Mouse (Mus musculus) cerebellum, postnatal 14 days (tissue): ENCODE results near the gene Arap1.

Experiments
- DNase-seq, 2 experiments: peaks; one replicate each; pipeline ENCODE4 v3.0.0; 2021; ENCODE audit warnings: mixed read lengths in 2 of 2

The Arap1 gene

DNA sequence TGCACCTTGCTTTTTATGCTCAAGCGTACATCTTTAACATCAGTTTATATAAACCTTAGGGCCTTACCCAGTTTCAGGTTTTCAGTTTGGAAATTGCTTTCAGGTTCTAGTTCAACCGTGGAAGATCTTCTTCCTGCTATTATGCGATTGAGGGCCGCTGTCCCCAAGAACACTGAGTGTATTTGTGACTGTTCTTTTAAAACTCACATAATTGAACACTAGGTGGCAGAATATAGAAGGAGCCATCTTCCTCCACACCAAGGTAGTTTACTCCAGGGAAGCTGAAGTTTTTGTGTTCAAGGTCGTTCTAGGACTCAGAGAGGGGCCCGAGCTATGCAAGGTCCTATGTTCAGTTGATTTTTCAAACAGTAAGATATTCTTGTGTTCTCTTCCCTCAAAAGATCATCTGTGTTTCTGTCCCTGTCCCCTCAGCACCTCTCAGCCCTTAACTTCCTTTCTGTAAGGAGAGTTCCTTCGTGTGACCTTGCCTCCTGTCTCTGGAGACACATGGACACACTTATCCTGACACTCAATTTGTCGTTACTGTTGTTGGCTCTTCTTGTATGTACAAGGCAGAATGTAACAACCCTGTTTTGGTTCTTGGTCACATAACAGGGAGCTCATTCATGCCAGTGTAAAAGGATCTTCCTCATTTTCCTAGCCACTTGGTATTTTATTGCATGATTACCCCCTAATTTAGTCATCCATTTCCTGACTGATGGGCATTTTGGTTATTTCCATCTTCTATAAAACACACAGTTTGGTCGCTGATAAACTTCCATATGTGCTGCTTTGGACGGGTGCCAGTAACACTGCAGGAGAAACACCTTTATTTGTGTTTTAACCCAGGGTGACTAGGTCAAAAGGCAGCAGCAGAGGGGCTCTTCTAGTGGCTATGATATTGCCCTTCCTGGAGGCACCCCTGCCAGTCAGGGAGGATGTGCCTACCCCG is 20.3 kb downstream of the Arap1 start:
- DNase-seq, result no peak

DNA sequence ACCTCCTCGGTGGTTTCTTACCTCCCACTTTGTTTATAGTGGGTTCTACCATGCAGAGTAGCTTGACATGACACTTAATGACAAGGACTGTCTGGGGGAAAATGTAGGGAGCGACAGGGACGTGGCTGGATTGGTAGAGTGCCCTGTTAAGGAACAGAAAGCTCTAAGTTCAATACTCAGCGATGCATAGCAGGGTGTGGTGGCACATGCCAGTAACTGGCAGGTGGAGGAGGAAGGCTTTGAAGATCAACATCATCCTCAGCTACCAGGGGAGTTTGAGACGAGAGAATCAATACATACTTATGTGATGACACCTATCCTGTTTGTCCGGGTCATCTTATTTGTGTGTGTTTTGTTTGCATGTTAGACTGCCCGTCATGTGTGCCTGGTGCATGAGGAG is 21.8 kb downstream of the Arap1 start:
- DNase-seq, result no peak

DNA sequence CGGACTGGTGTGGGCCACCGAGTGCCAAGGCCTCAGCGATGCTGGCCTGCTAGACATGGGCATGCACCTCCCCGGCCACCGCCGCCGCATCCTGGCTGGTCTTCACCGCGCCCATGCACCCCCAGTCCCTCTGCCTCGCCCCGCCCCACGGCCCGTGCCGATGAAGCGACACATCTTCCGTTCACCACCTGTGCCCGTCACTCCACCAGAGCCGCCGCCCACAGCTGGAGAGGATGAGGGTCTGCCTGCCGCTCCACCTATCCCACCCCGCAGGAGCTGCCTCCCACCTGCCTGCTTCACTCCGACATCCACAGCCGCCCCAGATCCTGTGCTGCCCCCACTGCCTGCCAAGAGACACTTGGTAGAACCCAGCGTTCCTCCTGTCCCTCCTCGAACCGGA is 25.2 kb downstream of the Arap1 start:
- DNase-seq, result no peak

DNA sequence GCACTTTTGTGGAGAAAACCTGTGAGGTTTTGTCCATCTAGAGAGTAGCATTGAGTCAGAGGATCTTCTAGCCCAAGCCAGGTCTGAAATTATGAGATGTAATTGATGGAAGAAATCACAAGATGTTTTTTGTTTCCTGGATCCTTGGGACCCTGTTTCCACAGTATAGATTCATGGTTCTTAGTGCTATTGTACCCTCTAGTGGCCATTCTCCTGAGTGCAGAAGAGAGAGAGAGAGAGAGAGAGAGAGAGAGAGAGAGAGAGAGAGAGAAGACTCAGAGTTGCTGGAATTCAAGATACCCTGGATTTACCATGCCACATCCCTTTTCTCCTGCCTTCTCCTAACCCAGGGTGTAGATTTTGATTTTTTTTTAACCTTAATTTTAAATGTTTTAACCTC is 26.3 kb downstream of the Arap1 start:
- peak; percentile 71 to 76 for DNase-seq

DNA sequence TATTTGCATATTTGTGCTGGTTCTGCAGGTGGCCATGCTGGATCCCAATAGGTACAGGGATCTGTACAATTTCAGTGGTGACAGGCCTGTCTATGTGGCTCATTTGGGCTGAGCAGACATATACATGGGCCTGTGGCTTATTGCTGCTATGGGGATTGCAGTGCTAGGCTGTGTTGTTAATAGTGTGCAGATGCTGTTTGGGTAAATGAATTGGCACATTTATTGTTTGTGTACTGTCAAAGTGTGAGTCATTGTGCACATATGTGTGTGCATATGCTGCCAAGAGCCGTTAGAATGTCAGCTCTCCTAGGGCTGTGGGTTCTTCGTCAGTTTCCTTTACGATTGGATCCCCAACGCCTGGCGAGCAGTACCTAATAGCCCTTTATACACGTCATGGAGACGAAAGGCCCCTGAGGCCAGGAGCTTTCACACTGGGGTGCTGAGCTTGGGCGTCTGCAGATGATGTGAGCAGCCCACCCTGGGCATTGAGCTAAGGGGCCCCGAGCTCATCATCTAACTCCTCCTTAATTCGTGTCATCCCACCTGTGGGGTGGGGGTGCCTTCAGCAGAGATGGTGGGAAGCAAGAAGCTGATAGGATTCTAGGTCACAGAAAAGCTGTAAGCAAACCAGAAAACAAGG is 29.0 kb downstream of the Arap1 start:
- DNase-seq, result no peak

DNA sequence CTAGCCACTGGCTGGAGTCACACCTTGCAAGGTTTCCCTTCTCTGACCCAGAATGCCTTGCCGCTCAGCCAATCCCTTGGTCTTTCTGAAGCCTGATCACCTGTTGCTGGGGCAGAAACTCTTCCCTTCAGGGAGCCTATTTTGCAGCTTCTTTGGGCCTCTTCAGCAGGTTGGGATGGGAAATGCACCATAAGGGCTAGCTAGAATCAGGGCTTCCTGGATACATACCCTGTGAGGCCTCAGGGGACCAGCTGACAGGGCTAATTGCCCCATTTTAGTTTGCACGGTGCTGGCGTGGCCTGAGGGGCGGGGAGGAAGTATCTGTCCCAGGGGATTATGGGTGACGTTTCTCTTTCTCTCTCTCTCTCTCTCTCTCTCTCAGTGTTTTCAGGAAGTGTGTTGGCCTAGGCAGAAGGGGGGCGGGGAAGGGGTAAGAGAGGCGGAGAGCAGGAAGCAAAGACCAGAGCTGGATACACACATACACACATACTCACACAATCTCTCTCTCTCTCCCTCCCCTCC is 29.9 kb downstream of the Arap1 start:
- DNase-seq, result no peak

DNA sequence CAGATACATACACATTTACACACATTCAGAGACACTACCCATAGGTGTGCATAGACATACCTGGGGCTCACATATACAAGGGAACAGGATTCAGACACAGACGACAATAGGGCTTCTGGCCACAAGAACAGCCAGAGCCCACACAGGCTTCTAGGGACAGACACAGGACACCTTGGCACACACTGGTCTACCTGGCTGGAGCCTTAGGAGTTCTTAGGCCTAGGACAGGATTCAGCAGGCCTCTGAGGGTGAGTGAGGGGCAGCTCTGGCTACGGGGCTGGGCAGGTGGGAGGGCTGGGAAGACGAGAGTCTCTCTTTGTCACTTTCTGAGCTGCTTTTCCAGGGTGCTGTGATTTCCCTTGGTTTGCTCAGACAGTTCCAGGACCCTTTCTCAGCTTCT is 30.4 kb downstream of the Arap1 start:
- no peak for DNase-seq

DNA sequence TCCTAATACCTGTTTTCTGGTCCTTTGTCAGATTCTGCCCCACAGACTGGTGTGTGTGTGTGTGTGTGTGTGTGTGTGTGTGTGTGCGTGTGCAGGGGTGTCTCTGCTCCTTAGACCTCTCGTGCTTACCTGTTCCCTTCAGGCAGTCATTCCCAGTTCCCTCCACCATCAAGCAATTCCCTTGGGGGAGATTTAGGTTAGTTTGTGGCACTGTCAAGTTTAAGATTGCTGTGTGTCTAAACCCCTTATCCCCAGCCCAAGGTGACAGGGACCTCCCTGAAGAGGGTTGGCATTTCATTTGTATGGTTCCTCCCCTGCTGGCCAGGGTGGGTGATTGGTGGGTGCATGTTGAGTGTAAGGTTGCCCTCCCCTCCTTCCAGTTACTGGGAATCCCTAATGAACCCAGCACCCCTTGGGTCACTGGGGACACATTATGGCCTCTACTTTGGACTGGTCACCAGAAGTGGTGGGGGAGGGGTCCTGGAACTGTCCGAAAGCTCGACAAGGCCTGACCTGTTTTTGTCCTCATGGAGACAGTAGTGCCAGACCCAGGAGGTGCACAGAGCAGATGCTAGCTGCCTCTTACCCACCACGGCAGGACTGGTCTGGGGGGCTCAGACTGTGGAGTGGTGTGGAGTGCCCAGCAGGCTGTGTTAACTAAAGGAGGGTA is 31.1 kb downstream of the Arap1 start:
- no peak for DNase-seq

DNA sequence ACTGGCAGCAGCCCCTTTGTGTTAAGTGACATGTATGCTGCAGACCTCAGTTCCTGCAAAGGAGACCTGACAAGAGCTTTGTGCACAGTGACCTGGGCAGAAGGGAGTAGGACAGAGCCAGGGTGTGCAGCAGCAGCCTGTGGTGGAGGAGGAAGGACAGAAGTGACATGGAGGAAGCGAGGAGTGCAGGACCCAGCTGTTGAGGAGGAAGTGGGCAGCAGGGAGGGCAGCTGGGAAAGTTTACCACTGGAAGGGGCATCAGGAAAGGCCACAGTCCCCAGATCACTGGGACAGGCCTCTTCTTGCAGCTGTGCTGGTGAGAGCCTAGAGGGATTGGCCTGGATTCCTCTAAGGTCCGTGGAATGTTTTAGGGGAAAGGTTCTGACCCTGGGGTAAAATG is 31.9 kb downstream of the Arap1 start:
- DNase-seq, result no peak

DNA sequence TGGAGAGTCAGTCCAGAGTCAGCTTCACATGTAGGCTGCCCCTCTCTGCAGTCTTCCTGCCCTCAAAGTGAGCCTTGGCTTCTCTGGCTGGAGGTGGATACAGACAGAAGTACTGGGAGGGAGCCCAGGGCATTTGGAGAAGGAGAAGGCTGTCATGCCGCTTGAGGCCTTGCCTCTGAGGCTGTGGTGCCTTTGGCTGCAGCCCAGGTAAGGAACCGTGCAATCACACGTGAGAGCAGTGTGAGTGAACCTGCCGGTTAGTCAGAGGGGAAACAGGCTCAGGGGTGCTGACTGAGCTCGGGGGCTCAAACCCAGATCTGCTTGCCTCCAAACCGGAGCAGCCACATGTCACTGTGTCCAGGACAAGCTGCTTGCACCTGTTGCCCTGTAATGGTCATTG is 33.6 kb downstream of the Arap1 start:
- no peak for DNase-seq

DNA sequence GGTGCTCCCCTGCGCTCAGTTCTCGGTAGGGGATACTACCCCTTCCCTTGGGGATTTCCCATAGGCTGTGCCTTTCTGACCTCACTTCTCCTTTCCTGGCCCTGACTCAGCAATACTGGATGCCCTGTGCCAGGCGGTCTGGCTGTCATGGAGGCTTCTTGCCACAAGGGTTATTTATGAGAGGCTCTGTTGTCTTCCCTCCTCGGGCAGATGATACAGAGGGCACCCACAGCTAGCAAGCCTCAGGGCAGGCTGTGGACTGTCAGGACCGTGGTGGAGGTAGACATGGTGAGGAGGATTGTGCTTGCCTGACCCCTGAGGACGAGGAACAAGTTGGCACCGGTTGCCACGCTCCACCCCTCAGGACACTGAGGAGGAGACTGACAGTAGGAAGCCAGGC is 34.5 kb downstream of the Arap1 start:
- DNase-seq, result no peak

DNA sequence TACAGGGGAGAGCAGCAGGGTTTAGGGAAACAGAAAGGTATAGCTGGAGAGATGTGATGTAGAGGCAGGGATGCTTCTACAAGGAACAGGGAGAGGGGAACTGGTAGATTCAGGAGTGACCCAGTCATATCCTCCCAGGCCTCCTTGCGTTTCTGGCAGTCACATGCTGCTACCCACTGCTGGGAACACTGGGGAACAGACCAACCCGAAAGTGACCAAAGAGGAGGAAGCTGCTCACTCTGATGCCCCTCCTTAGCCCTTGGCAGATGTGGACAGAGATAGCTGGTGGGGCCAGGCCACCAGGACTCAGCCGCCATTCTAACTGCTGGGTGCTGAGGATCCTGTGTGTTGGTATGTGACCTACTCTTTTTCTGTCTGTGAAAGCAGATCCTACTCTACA is 35.9 kb downstream of the Arap1 start:
- DNase-seq, result no peak

DNA sequence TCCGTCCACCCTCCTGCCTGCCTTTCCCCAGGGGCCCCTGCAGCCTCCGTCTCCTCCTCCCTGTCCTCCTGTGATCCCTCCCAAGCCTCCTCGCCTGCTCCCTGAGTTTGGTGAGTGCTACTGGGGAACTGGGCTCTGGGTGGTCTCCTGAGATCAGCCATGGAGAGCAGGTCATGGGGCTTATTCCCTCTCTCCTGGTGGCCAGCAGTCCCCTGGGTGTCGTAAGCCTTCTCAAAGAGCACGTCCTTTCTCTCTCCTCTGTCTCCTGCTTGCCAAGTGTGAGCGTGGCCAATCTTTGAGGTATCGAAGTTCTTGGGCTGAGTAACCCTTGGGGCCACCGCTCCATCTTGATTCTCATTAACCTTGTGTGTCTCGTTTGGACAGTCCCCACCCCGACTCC is 37.1 kb downstream of the Arap1 start:
- no peak for DNase-seq

DNA sequence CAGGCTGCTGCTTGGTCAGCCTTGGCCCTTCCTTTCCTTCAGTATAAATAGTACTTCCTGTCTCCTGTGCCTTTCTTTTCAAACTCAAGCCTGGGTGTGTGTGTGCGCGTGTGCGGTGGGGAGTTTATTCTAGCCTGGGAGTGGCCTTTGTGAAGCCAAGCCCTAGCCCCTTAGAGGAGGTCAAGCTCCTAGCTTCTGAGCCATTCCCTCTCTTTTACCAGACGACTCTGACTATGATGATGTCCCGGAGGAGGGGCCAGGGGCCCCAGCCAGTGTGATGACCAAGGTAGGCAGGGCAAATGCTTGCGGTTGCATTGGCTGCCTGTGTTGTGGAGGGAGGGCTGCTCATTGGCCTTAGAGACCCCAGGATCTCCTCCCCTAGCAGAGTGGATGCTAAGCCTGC is 37.5 kb downstream of the Arap1 start:
- no peak for DNase-seq

DNA sequence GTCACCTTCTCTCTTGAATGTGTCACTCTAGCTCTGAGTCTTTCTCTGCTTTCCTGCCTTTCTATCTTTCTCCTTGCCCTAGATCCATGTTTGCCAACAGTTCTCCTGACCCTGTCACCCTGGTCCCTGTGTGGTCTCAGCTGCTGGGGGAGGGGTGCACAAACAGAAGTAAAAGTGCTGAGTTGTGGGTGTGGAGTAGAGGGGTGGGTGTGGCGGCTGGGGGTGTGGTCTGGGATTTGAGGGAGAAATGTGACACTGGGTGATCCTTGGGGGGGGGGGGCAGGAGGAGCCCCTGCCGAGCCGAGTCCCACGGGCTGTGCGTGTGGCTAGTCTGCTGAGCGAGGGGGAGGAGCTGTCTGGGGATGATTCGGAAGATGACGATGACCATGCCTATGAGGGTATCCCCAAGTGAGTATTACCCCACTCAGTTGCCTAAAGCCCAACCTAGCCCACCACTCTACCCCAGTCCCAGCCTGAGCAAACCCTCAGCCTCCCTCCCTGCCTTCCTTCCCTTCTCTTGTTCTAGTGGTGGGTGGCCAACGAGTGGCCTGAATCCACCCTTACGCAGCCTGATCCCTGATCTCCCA is 38.1 kb downstream of the Arap1 start:
- no peak for DNase-seq

DNA sequence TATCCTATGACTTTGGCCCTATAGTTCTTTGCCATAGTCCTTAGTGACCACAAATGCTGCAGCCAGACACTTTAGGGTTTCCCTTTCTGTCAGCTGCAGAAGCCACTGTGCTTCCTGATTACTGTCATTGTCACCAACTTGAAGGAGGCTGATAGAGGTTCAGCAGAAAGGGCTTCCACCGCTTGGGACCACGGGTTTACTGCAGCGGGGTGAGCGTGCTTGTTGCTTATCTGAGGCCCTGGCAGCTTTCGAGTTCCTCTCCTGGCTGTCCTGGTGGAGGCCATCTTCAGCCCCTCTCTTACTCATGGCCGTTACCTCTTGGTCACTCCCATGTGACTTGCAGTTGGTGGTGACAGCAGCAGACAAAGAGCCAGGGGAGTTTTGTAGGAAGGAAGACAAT is 41.4 kb downstream of the Arap1 start:
- no peak for DNase-seq

DNA sequence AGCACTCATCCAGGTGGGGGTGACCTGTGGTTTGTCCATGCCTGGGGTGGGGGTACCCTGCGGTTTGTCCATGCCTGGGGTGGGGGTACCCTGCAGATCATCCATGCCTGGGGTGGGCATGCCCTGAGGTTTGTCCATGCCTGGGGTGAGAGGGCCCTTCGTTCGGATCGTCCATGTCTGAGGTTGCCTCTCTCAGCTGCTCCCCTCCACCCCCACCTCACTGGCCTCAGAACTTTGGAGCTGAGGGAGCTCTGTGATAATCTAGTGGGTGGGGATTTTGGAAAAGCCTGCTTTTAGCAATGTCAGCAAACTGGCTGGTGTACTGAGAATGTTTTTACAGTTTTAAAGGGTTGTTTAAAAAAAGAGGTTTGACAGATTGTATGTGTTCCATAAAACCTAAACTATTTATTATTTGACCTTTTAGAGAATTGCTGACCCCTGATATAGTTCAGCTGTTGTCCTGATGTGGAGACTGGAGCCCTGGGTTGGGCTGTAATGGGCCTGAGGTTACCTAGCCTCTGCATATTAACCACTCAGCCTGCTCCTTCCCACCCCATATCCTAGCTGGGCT is 44.1 kb downstream of the Arap1 start:
- DNase-seq, result no peak

DNA sequence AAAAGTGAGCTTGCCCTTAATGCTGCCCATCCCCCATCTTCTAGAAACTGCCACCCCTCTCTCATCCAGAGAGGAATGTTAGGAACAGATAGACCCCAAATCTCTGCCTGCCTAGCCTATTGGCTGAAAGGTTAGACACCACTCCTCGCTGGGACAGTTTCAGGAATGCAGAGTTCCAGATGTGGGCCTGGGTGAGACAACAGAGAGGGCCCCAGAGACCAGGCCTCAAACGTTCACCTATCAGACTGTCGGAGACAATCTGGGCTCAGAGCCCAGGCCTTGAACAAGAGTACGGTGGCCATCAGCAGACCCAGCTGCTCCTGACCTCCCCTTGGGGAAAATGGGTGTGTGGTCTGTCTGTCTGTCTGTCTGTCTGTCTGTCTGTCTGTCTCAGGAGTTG is 45.1 kb downstream of the Arap1 start:
- no peak for DNase-seq

DNA sequence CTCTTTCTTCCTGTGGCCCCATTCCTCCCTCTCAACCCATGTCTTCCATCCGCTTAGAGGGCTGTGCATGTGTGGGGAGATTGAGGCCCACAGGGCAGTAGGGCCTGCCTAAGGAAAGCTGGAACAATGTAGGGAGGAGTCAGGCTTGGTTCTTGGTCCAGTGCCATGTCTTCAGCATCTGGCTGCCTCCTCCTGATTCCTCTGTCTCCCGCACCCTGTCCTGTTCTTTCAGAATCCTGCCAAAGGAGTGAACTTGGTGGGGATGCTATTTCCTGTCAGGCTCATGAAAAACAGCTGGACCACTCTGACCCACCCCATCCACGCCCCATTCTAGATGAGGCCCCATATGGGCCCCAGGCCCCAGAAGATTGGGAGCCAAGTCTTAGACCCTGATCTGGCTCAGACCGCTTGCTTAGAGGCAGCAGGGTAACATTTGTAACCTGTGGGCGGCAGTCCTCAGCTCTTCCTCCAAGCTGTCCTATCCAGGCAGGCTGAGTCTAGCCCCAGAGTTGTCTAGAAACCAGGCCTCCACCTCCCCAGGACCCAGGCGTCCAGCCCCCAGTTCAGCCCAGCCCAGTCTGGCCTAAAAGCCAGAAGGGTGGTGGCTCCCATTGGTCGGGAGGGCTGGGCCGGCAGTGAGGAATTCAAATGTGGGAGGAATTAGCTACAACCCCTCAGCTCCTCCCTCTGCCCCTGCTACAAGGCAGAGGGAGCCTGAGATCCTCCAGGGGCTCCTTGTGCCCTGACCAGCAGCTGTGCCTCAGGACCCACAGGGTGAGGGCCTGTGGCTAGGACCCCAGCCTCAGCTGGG is 46.0 kb downstream of the Arap1 start:
- DNase-seq, result no peak

DNA sequence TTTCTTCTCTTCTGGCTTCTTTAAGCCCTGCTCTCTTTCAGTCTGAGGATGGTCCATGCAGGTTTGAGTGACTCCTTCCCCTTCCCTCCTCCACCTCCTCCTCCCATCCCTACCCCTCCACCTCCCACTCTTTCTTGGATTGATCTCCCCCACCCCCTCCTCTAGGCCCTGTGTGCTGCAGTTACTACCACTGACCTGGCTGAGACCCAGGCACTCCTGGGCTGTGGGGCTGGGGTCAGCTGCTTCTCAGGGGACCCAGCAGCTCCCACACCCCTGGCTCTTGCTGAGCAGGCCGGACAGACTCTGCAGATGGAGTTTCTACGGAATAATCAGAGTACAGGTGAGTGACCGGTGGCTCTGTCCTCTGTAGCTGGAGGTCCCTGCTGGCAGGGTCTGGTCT is 46.7 kb downstream of the Arap1 start:
- no peak for DNase-seq

DNA sequence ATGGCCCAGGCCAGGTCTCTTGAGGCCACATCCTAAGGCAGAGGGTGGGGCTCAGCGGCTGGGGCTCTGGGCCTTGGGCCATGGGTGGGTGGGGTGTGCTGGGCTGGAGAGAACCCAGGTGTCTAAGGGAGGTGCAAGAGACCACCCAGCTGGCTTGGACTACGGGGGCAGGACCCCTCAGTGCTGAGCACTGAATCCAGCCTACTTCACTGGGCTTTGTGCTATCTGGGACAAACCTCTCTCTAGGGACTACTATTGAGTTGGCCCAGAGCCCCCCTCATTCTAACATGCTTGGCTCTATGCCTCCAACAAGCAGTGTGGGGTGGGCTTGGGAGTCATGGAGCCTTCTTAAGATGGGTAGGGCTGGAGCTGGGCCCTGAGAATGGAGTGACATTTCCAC is 47.6 kb downstream of the Arap1 start:
- DNase-seq, result no peak

DNA sequence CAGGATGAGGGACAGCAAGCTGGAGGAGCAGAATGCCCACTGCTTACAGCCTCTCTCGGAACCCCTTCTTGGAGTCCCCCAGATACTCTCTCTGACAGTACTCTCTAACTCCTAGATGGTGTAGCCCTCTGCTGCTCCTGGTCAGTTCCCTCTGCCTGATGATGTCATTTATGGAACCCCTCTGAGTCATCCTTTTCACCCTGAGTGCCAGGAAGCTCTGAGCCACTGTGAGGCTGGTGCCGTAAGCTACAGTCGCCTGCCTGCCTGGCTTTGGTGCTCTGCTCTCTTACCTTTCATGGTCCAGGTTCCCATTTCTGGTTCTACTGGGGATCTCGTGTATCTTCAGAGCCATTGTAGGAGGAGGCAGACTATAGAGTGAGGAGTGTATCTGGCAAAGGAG is 49.3 kb downstream of the Arap1 start:
- DNase-seq, result no peak
